Mouse (Mus musculus) heart, embryonic 13.5 days (tissue): Measurements from ENCODE around the gene Sf3a3. TPM values are rescaled to one million over a fixed set of nuclear protein-coding genes. Genes with fewer than 3 reads are reported as not detected.

Experiments
- ATAC-seq: fragments of 200-750 bp; cut with Nextera tagmentation; 2 replicates; pipeline ENCODE4 v1.8.0; 2017; ENCODE audit warnings: moderate TSS enrichment; ENCODE audit not compliant: insufficient number of reproducible peaks, low FRiP score, low TSS enrichment; ENCODE audit errors: extremely low read depth
- H3K27ac ChIP-seq: fragments of 300-500 bp; sonication (generic); replicated peaks from 2 replicates; pipeline ENCODE4 v1.5.1; 2015; ENCODE audit warnings: moderate library complexity, mild to moderate bottlenecking, inconsistent platforms
- H3K27me3 ChIP-seq: fragments of 300-500 bp; sonication (generic); replicated peaks from 2 replicates; pipeline ENCODE4 v1.6.1; 2015; ENCODE audit warnings: mild to moderate bottlenecking, inconsistent platforms
- H3K36me3 ChIP-seq: fragments of 300-500 bp; sonication (generic); 2 replicates; pipeline ENCODE4 v1.6.1; 2015; ENCODE audit warnings: mild to moderate bottlenecking, inconsistent platforms
- H3K4me1 ChIP-seq: fragments of 300-500 bp; sonication (generic); 2 replicates; pipeline ENCODE4 v1.6.1; 2015; ENCODE audit warnings: inconsistent platforms
- H3K4me2 ChIP-seq: fragments of 300-500 bp; sonication (generic); 2 replicates; pipeline ENCODE4 v1.6.1; 2015; ENCODE audit warnings: inconsistent platforms, mild to moderate bottlenecking, moderate library complexity
- H3K4me3 ChIP-seq: fragments of 300-500 bp; sonication (generic); 2 replicates; pipeline ENCODE4 v1.5.1; 2015; ENCODE audit warnings: moderate library complexity, mild to moderate bottlenecking, inconsistent platforms
- H3K9ac ChIP-seq: fragments of 300-500 bp; sonication (generic); 2 replicates; pipeline ENCODE4 v1.6.1; 2015; ENCODE audit warnings: inconsistent platforms, mild to moderate bottlenecking, moderate library complexity
- H3K9me3 ChIP-seq: fragments of 300-500 bp; sonication (generic); 2 replicates; pipeline ENCODE4 v1.6.1; 2016; ENCODE audit warnings: inconsistent platforms
- WGBS: fragments of 180-500 bp; shearing (Covaris S2); methylation state at CpG from one replicate; pipeline ENCODE4 v1.1.7; 2015; ENCODE audit warnings: mixed read lengths; 5-methylcytosine and 5-hydroxymethylcytosine counted together
- polyA plus RNA-seq: library from polyadenylated mRNA; unstranded; fragments of >200 nt; fragmentation: Nextera tagmentation; extraction: Ambion mirVana; gene quantifications from 2 replicates; pipeline ENCODE4 v1.2.1, GENCODE M21; 2015

Sf3a3 gene
- polyA plus RNA-seq, 1 experiment from 2014 or later = 92.4 TPM

- peak within 1 kb of the TSS; percentile 60 for H3K4me3 ChIP-seq
- no peaks in the 10 kb centered on the region for H3K9me3 ChIP-seq
- no peaks in the 10 kb centered on the region for H3K27me3 ChIP-seq
- peak within 1 kb of the TSS; percentile 62 for H3K27ac ChIP-seq
- H3K36me3 ChIP-seq = peaks cover 9% of the 10 kb centered on the region; the same call in 1 of the 2 replicates
- peak within 1 kb of the TSS; percentile 77 for H3K9ac ChIP-seq
- H3K4me1 ChIP-seq = peaks cover 10% of the 10 kb centered on the region
- no peak; the same call in 1 of the 2 replicates for ATAC-seq
- H3K4me2 ChIP-seq = peak within 1 kb of the TSS; percentile 73
- WGBS = 13% methylated on average over 25 of the region's 25 CpGs
Observed at GRCm38 (mm10) chr4:124741376-124742343, 27.1 kb downstream of the Sf3a3 start, which contains the start of gene Inpp5b. Gene Inpp5b, plus strand, starts transcription at chr4:124741850.

- Histone ChIP-seq H3K27ac (no peak overlapping the region), H3K9me3 (no peaks in the 10 kb centered on the region), H3K4me3 (no peak overlapping the region), H3K4me1 (peaks cover 10% of the 10 kb centered on the region), H3K27me3 (no peaks in the 10 kb centered on the region), H3K36me3 (peaks cover 14% of the 10 kb centered on the region; the same call in 1 of the 2 replicates), H3K9ac (peak overlapping the region; percentile 77; the same call in 1 of the 2 replicates), H3K4me2 (no peak overlapping the region)
- 80% methylated on average over 11 of the region's 11 CpGs for WGBS
- ATAC-seq = no peak
Observed at GRCm38 (mm10) chr4:124742839-124743238, 28.3 kb downstream of the Sf3a3 start.

GRCm38 (mm10) chr4:124746577-124746976, 32.0 kb downstream of the Sf3a3 start:
- no peaks in the 10 kb centered on the region for H3K9me3 ChIP-seq
- H3K36me3 ChIP-seq = peaks cover 18% of the 10 kb centered on the region; the same call in 1 of the 2 replicates
- ATAC-seq = no peak
- no peak overlapping the region for H3K4me2 ChIP-seq
- H3K9ac ChIP-seq = no peak overlapping the region
- peaks cover 10% of the 10 kb centered on the region for H3K4me1 ChIP-seq
- no peak overlapping the region for H3K4me3 ChIP-seq
- WGBS = 69% methylated on average over 7 of the region's 7 CpGs
- H3K27ac ChIP-seq = no peak overlapping the region
- H3K27me3 ChIP-seq = peaks cover 4% of the 10 kb centered on the region; the same call in 1 of the 2 replicates

GRCm38 (mm10) chr4:124747851-124748250, 33.3 kb downstream of the Sf3a3 start:
- Histone ChIP-seq H3K27ac (no peak overlapping the region), H3K4me3 (no peak overlapping the region), H3K36me3 (peaks cover 18% of the 10 kb centered on the region; the same call in 1 of the 2 replicates), H3K27me3 (peaks cover 4% of the 10 kb centered on the region; the same call in 1 of the 2 replicates), H3K4me1 (peaks cover 14% of the 10 kb centered on the region), H3K4me2 (no peak overlapping the region), H3K9ac (no peak overlapping the region), H3K9me3 (no peaks in the 10 kb centered on the region)
- 47% methylated on average over 4 of the region's 4 CpGs for WGBS
- ATAC-seq = no peak

- WGBS = under 1% methylated on average over 75 of the region's 75 CpGs
- peaks cover 9% of the 10 kb centered on the region; the same call in 1 of the 2 replicates for H3K36me3 ChIP-seq
- no peaks in the 10 kb centered on the region for H3K9me3 ChIP-seq
- peak; percentile 99 for ATAC-seq
- H3K4me3 ChIP-seq = peak overlapping the region; percentile 85
- H3K4me2 ChIP-seq = peak overlapping the region; percentile 83
- H3K4me1 ChIP-seq = peaks cover 47% of the 10 kb centered on the region
- peak overlapping the region; percentile 87 for H3K9ac ChIP-seq
- peak overlapping the region; percentile 31 for H3K27ac ChIP-seq
- peaks cover 4% of the 10 kb centered on the region; the same call in 1 of the 2 replicates for H3K27me3 ChIP-seq
Observed at GRCm38 (mm10) chr4:124751300-124752250, 37.0 kb downstream of the Sf3a3 start.

- Histone ChIP-seq H3K27me3 (peaks cover 4% of the 10 kb centered on the region; the same call in 1 of the 2 replicates), H3K9ac (peak overlapping the region; percentile 87), H3K36me3 (peaks cover 7% of the 10 kb centered on the region; the same call in 1 of the 2 replicates), H3K9me3 (no peaks in the 10 kb centered on the region), H3K4me3 (peak overlapping the region; percentile 85), H3K4me1 (peaks cover 47% of the 10 kb centered on the region), H3K4me2 (peak overlapping the region; percentile 83), H3K27ac (0 out of 2 replicates have a peak overlapping the region, but pooled peaks have one; percentile 31)
- 14% methylated on average over 15 of the region's 15 CpGs for WGBS
- no peak for ATAC-seq
Observed at GRCm38 (mm10) chr4:124752281-124753199, 38.0 kb downstream of the Sf3a3 start.

GRCm38 (mm10) chr4:124755526-124755925, 41.0 kb downstream of the Sf3a3 start:
- no peak overlapping the region for H3K4me3 ChIP-seq
- H3K27me3 ChIP-seq = no peaks in the 10 kb centered on the region
- no peak for ATAC-seq
- no peaks in the 10 kb centered on the region for H3K9me3 ChIP-seq
- no peak overlapping the region; the same call in 1 of the 2 replicates for H3K27ac ChIP-seq
- 0 out of 2 replicates have a peak overlapping the region, but pooled peaks have one; percentile 12 for H3K9ac ChIP-seq
- 57% methylated on average over 7 of the region's 7 CpGs for WGBS
- peaks cover 55% of the 10 kb centered on the region for H3K4me1 ChIP-seq
- H3K4me2 ChIP-seq = 0 out of 2 replicates have a peak overlapping the region, but pooled peaks have one; percentile 6
- 0 out of 2 replicates have a peak, but pooled peaks cover 2% of the 10 kb centered on the region for H3K36me3 ChIP-seq

GRCm38 (mm10) chr4:124759305-124759811, 44.8 kb downstream of the Sf3a3 start:
- 52% methylated on average over 7 of the region's 7 CpGs for WGBS
- Histone ChIP-seq H3K9me3 (no peaks in the 10 kb centered on the region), H3K4me1 (peaks cover 28% of the 10 kb centered on the region), H3K4me3 (no peak overlapping the region), H3K27ac (no peak overlapping the region), H3K36me3 (0 out of 2 replicates have a peak, but pooled peaks cover 2% of the 10 kb centered on the region), H3K4me2 (no peak overlapping the region), H3K27me3 (no peaks in the 10 kb centered on the region), H3K9ac (no peak overlapping the region)
- ATAC-seq = no peak

GRCm38 (mm10) chr4:124761201-124761600, 46.6 kb downstream of the Sf3a3 start:
- no peak for ATAC-seq
- no peak overlapping the region for H3K9ac ChIP-seq
- no peaks in the 10 kb centered on the region for H3K27me3 ChIP-seq
- no peaks in the 10 kb centered on the region for H3K9me3 ChIP-seq
- no peak overlapping the region for H3K27ac ChIP-seq
- WGBS = 15% methylated on average over 1 of the region's 1 CpGs
- H3K4me1 ChIP-seq = peaks cover 16% of the 10 kb centered on the region
- no peak overlapping the region for H3K4me2 ChIP-seq
- H3K36me3 ChIP-seq = 0 out of 2 replicates have a peak, but pooled peaks cover 2% of the 10 kb centered on the region
- no peak overlapping the region for H3K4me3 ChIP-seq
